Mouse (Mus musculus) midbrain, embryonic 12.5 days (tissue): ENCODE data around the gene Klrb1c. TPM values are rescaled to one million over a fixed set of nuclear protein-coding genes. Genes with fewer than 3 reads are reported as not detected.
"Not testable (repeated sequence)": the region's sequence is repeated elsewhere in the genome, so short reads cannot be mapped to it uniquely, and the experiment has no call there.

ENCODE experiments used
- ATAC-seq: fragments of 200-750 bp; cut with Nextera tagmentation; 2 replicates; pipeline ENCODE4 v1.8.0; 2017; ENCODE audit warnings: low read depth, moderate TSS enrichment, moderate library complexity; ENCODE audit not compliant: low FRiP score
- H3K27ac ChIP-seq: fragments of 300-500 bp; sonication (generic); replicated peaks from 2 replicates; pipeline ENCODE4 v1.5.1; 2016; ENCODE audit warnings: mild to moderate bottlenecking
- H3K27me3 ChIP-seq: fragments of 300-500 bp; sonication (generic); 2 replicates; pipeline ENCODE4 v1.6.1; 2016; ENCODE audit warnings: mild to moderate bottlenecking
- H3K36me3 ChIP-seq: fragments of 300-500 bp; sonication (generic); 2 replicates; pipeline ENCODE4 v1.6.1; 2016
- H3K4me1 ChIP-seq: fragments of 300-500 bp; sonication (generic); 2 replicates; pipeline ENCODE4 v1.6.1; 2016
- H3K4me2 ChIP-seq: fragments of 300-500 bp; sonication (generic); replicated peaks from 2 replicates; pipeline ENCODE4 v1.6.1; 2016; ENCODE audit warnings: mild to moderate bottlenecking, moderate library complexity
- H3K4me3 ChIP-seq: fragments of 300-500 bp; sonication (generic); 2 replicates; pipeline ENCODE4 v1.5.1; 2016; ENCODE audit warnings: mild to moderate bottlenecking
- H3K9ac ChIP-seq: fragments of 300-500 bp; sonication (generic); replicated peaks from 2 replicates; pipeline ENCODE4 v1.6.1; 2016; ENCODE audit warnings: mild to moderate bottlenecking, moderate library complexity
- H3K9me3 ChIP-seq: fragments of 300-500 bp; sonication (generic); 2 replicates; pipeline ENCODE4 v1.6.1; 2016; ENCODE audit warnings: mild to moderate bottlenecking
- WGBS: fragments of 180-500 bp; shearing (Covaris S2); methylation state at CpG from one replicate; pipeline ENCODE4 v1.1.7; 2016; 5-methylcytosine and 5-hydroxymethylcytosine counted together
- polyA plus RNA-seq: library from polyadenylated mRNA; unstranded; fragments of >200 nt; fragmentation: Nextera tagmentation; extraction: Ambion mirVana; gene quantifications from 2 replicates; pipeline ENCODE4 v1.2.1, GENCODE M21; 2016

Gene Klrb1c
- polyA plus RNA-seq, 1 experiment from 2014 or later, result not detected

DNA sequence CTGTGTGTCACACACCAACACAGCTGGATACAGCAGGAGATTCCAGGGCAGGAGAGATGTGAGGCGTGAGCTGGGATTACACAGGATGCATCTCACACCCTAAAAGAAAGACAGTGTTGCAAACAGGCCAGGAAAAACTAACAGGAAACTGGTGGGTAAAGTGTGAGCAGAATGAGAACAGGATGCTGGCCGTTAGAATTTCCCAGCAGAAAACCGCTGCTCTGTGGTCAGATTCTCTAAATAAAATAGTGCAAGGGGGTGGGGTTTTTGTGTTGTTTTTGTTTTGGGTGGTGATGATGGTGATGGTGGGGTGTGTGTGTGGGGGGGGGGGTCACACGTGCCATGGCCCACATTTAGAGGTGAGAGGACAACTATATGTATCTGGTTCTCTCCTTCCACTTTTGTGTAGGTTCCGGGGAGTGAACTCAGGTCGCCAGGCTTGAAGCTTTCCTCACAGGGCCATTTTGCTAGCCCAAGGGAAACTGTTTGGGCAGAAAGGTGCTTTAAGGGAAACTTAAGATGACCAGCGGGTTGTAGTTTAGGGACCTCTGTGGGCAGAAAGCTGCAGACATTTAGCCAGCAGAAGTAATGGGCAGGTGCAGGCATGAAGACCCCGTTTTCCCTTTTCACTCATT, 7.4 kb upstream of the Klrb1c start:
- Histone ChIP-seq H3K4me1 (peaks cover 9% of the 10 kb centered on the region), H3K27ac (no peak overlapping the region), H3K27me3 (no peaks in the 10 kb centered on the region), H3K9me3 (no peaks in the 10 kb centered on the region), H3K9ac (no peak overlapping the region), H3K4me3 (no peak overlapping the region), H3K4me2 (no peak overlapping the region), H3K36me3 (no peaks in the 10 kb centered on the region)
- ATAC-seq, result no peak
- WGBS, result 78% methylated on average over 8 of the region's 8 CpGs

DNA sequence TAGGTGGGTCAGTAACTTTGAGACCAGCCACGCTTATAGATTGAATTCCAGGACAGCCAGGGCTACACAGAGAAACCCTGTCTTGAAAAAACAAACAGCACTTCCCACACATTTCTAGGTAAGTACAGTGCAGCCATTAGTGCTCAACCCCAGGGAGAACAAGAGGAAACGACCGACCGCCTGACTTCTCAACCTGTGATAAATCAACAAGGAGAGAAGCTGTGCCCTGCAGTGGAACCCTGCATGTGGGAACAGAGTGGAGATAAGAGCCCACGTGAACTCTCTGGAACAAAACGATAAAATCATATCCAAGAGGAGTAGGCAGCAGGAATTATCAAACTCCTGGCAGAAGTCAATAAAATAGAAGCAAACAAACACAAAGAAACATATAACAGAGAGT, 4.7 kb upstream of the Klrb1c start:
- H3K9me3 ChIP-seq, result no peaks in the 10 kb centered on the region
- H3K9ac ChIP-seq, result no peak overlapping the region
- no peak overlapping the region for H3K27ac ChIP-seq
- H3K4me1 ChIP-seq, result peaks cover 9% of the 10 kb centered on the region
- no peaks in the 10 kb centered on the region for H3K27me3 ChIP-seq
- 72% methylated on average over 6 of the region's 6 CpGs for WGBS
- H3K4me2 ChIP-seq, result no peak overlapping the region
- no peaks in the 10 kb centered on the region for H3K36me3 ChIP-seq
- H3K4me3 ChIP-seq, result no peak overlapping the region
- ATAC-seq, result no peak

DNA sequence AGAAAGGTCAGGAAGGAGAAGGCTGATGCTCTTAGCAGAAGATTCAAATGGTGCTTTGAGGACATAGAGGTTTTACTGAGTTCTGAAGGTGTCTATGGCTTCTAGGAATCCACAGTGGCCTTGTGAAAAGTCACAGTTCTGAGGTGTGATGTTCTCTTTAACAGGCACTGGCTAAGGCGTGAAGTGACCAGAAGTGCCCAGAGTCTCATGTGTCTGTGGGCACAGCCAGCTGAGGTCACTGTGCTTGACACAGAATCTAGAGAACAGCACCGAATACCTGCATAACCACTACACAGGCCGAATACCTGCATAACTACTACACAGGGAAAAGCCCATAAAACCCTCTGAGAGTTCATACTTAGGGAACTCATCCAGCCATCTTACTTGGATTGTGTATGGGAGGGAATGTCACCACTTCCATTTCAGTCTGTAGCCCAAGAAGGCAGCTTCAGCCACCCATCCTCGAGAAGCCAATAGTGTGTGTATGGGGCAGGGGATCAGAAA, 1.5 kb upstream of the Klrb1c start:
- H3K4me3 ChIP-seq, H3K4me2 ChIP-seq, H3K4me1 ChIP-seq, H3K27me3 ChIP-seq, H3K9ac ChIP-seq, H3K36me3 ChIP-seq, ATAC-seq, H3K9me3 ChIP-seq, H3K27ac ChIP-seq: not testable (repeated sequence)
- WGBS, result 91% methylated on average over 4 of the region's 4 CpGs

DNA sequence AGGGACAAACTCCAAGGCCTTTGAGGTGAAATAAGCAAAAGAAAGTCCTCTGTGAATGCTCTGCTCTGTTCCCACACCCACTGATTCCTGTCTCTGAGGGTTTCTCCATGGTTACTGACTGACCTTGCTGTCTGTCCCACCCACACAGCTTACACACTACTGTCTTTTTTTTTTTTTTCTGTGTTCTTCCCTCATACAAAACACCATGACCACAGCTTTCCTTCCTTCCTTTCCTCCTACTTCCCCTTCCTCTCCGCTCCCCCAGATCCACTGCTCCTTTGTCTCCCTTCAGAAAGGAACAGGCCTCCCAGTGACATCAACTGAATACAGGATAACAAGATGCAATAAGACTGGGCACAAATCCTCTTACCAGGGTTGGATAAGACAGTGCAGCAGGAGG, 498 bp downstream of the Klrb1c start:
- no peak overlapping the region for H3K9ac ChIP-seq
- H3K4me3 ChIP-seq, result no peak overlapping the region
- WGBS, result 61% methylated on average over 1 of the region's 1 CpGs
- H3K27ac ChIP-seq, result no peak overlapping the region
- H3K4me2 ChIP-seq, result no peak overlapping the region
- no peaks in the 10 kb centered on the region for H3K27me3 ChIP-seq
- no peaks in the 10 kb centered on the region for H3K36me3 ChIP-seq
- ATAC-seq, result no peak
- H3K9me3 ChIP-seq, result no peaks in the 10 kb centered on the region
- no peaks in the 10 kb centered on the region for H3K4me1 ChIP-seq

DNA sequence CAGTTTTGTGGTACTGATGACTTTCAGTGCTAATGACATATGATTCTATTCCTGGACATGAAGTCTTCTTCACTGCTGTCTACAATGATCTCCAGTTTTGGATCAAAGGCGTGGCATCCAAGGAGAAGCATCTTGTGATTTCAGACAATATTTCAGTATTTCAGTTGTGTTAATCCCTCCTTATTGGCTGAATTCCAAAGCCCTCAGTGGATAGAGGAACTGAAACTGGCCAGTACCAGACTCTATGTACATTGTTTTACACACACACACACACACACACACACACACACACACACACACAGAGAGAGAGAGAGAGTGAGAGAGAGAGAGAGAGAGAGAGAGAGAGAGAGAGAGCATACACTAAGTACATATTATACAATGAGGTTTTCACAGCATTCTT, 2.6 kb downstream of the Klrb1c start:
- not testable (repeated sequence) for H3K27me3 ChIP-seq

GRCm38 (mm10) chr6:128769481-128770253, 19.3 kb downstream of the Klrb1c start:
- H3K27ac ChIP-seq, result 0 out of 2 replicates have a peak overlapping the region, but pooled peaks have one; percentile 3
- H3K9ac ChIP-seq, result no peak overlapping the region
- H3K36me3 ChIP-seq, result no peaks in the 10 kb centered on the region
- H3K4me1 ChIP-seq, result no peaks in the 10 kb centered on the region
- no peaks in the 10 kb centered on the region for H3K27me3 ChIP-seq
- 79% methylated on average over 10 of the region's 10 CpGs for WGBS
- no peaks in the 10 kb centered on the region for H3K9me3 ChIP-seq
- no peak overlapping the region for H3K4me3 ChIP-seq
- no peak overlapping the region for H3K4me2 ChIP-seq
- no peak for ATAC-seq

More for the DNA sequence above, 2.6 kb downstream of the Klrb1c start:
- H3K4me1 ChIP-seq, H3K27ac ChIP-seq, H3K36me3 ChIP-seq, H3K4me2 ChIP-seq, ATAC-seq, H3K9ac ChIP-seq, H3K4me3 ChIP-seq, H3K9me3 ChIP-seq: not testable (repeated sequence)
- 84% methylated on average over 1 of the region's 1 CpGs for WGBS

- Histone ChIP-seq H3K9ac (no peak overlapping the region), H3K27me3 (no peaks in the 10 kb centered on the region), H3K9me3 (no peaks in the 10 kb centered on the region), H3K4me3 (no peak overlapping the region), H3K27ac (no peak overlapping the region), H3K4me2 (no peak overlapping the region), H3K36me3 (no peaks in the 10 kb centered on the region), H3K4me1 (no peaks in the 10 kb centered on the region)
- ATAC-seq, result no peak
- WGBS, result 82% methylated on average over 4 of the region's 4 CpGs
Measured at GRCm38 (mm10) chr6:128768047-128768446, 21.0 kb downstream of the Klrb1c start.

GRCm38 (mm10) chr6:128766486-128767254, 22.3 kb downstream of the Klrb1c start:
- 70% methylated on average over 6 of the region's 6 CpGs for WGBS
- not testable (repeated sequence) for H3K4me1 ChIP-seq, H3K9me3 ChIP-seq, H3K36me3 ChIP-seq, H3K4me3 ChIP-seq, H3K27me3 ChIP-seq, H3K4me2 ChIP-seq, H3K9ac ChIP-seq
- H3K27ac ChIP-seq, result peak overlapping the region; percentile 44
- ATAC-seq, result peak; percentile 42; the same call in 1 of the 2 replicates

DNA sequence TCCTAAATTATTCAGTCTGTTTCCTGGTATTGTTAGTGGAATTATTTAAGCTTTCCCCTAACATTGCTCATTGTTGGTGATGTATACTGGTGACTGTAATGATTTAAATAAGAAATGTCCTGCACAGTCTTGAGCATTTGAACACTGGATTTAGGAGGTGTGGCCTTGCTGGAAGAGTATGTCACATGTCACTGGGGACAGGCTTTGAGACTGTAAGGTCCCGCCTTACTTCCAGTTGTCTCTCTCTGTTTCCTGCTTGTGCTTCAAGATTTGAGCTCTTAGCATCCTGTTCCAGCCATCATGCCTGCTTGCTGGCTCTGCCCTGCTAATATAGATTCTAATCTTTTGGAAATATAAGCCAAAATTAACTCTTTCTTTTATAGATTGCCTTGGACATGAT, 23.8 kb downstream of the Klrb1c start:
- H3K4me3 ChIP-seq, result no peak overlapping the region
- no peak overlapping the region for H3K27ac ChIP-seq
- no peaks in the 10 kb centered on the region for H3K36me3 ChIP-seq
- ATAC-seq, result no peak
- H3K4me2 ChIP-seq, result no peak overlapping the region
- no peaks in the 10 kb centered on the region for H3K27me3 ChIP-seq
- H3K4me1 ChIP-seq, result no peaks in the 10 kb centered on the region
- 75% methylated on average over 1 of the region's 1 CpGs for WGBS
- no peak overlapping the region for H3K9ac ChIP-seq
- H3K9me3 ChIP-seq, result no peaks in the 10 kb centered on the region

DNA sequence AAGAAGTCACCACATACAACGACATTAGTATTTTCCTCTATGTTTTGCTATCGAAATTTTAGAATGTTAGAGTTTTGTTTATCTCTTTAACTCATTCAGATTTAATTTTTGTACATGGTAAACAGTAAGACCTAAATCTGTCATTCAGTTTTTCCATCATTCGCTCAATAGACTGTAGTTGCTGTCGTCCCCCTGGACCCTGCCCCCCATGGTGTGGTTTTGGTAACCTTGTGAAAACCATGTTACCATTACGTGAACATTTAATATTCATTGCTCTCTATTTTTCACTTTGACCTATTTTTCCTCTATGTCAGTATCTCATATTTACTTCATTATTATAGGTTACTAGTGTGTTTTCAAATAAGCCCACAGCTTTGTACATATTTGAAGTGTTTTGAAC, 24.4 kb downstream of the Klrb1c start:
- Histone ChIP-seq H3K27ac (peak overlapping the region; percentile 73; the same call in 1 of the 2 replicates), H3K4me3 (peak overlapping the region; percentile 56), H3K9ac (peak overlapping the region; percentile 46; the same call in 1 of the 2 replicates), H3K4me2 (peak overlapping the region; percentile 49), H3K9me3 (no peaks in the 10 kb centered on the region), H3K36me3 (no peaks in the 10 kb centered on the region), H3K27me3 (no peaks in the 10 kb centered on the region), H3K4me1 (no peaks in the 10 kb centered on the region)
- ATAC-seq, result no peak
- 22% methylated on average over 5 of the region's 5 CpGs for WGBS

DNA sequence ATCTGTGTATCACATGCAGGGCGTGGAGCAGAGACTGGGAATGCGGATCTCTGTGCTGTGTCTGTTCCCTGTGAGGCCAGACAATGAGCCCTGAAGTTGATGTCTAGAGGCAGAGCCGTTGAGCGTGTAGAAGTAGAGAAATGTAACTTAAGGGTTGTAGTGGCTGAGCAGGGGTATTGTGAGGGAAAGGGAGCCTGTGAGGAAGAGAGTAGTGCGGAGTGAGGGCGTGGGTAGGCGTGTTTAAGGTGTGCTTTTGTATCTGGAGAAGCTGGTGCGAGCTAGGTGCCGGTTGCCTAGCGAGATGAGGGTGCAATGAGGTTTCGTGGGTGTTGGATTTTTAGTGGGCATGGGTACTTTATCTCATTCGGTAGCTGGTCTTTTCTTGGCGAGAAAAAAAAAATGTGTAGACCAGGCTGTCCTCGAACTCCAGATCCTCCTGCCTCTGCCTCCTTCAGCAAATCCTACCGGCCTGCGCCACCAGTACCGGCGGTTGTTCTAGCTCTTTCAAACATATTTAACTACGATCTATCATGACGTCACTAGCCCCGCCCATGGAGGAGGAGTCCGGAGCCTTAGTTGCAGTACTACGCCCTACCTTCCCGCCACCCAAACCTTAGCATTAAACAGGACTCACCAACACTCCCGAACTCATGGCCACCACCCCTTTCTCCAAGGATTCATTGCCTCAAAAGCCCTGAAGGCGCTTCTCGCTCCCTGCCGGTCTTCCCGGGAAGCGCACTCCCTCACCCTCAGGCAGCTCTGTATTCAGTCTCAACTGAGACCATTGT, 25.1 kb downstream of the Klrb1c start:
- peak overlapping the region; percentile 56 for H3K4me3 ChIP-seq
- 2% methylated on average over 30 of the region's 30 CpGs for WGBS
- no peaks in the 10 kb centered on the region for H3K27me3 ChIP-seq
- H3K4me2 ChIP-seq, result peak overlapping the region; percentile 62
- peak; percentile 90 for ATAC-seq
- no peaks in the 10 kb centered on the region for H3K4me1 ChIP-seq
- no peaks in the 10 kb centered on the region for H3K9me3 ChIP-seq
- peak overlapping the region; percentile 67 for H3K9ac ChIP-seq
- peak overlapping the region; percentile 83 for H3K27ac ChIP-seq
- H3K36me3 ChIP-seq, result no peaks in the 10 kb centered on the region
